Mouse (Mus musculus): ENCODE data around the gene Nav2.

GRCm38 (mm10) chr7:49087154-49087553 lies 178.6 kb downstream of the Nav2 start:
- TF ChIP-seq CTCF (IDR thresholded peaks at IDR 0.05; ENCODE audit: extremely low read depth, insufficient read depth, low read length) (no peak), POLR2A (IDR thresholded peaks at IDR 0.05; ENCODE audit: extremely low read depth, insufficient read depth, low read length) (no peak)

All from cortical plate, adult 2 months (tissue).